Mouse (Mus musculus): Measurements from ENCODE around the gene Usp30.

GRCm38 (mm10) chr5:114066601-114067000, 1.3 kb downstream of the Usp30 start:
- TF ChIP-seq POLR2A (IDR thresholded peaks at IDR 0.05; ENCODE audit: borderline replicate concordance, low read depth, low read length) (no peak), CTCF (IDR thresholded peaks at IDR 0.05; ENCODE audit: low read depth, low read length) (no peak)

Measured in bone marrow macrophage, adult 2 months (primary cell).